Mouse (Mus musculus): ENCODE measurements around the gene E430018J23Rik. TPM values are rescaled to one million over a fixed set of nuclear protein-coding genes. Genes with fewer than 3 reads are reported as not detected.
A peak's percentile ranks its signal among the peaks of the same experiment; 100 is the strongest.
"Not testable (repeated sequence)": the region's sequence is repeated elsewhere in the genome, so short reads cannot be mapped to it uniquely, and the experiment has no call there.

Gene E430018J23Rik
- polyA plus RNA-seq, 1 experiment from 2014 or later: 6.4 TPM

DNA sequence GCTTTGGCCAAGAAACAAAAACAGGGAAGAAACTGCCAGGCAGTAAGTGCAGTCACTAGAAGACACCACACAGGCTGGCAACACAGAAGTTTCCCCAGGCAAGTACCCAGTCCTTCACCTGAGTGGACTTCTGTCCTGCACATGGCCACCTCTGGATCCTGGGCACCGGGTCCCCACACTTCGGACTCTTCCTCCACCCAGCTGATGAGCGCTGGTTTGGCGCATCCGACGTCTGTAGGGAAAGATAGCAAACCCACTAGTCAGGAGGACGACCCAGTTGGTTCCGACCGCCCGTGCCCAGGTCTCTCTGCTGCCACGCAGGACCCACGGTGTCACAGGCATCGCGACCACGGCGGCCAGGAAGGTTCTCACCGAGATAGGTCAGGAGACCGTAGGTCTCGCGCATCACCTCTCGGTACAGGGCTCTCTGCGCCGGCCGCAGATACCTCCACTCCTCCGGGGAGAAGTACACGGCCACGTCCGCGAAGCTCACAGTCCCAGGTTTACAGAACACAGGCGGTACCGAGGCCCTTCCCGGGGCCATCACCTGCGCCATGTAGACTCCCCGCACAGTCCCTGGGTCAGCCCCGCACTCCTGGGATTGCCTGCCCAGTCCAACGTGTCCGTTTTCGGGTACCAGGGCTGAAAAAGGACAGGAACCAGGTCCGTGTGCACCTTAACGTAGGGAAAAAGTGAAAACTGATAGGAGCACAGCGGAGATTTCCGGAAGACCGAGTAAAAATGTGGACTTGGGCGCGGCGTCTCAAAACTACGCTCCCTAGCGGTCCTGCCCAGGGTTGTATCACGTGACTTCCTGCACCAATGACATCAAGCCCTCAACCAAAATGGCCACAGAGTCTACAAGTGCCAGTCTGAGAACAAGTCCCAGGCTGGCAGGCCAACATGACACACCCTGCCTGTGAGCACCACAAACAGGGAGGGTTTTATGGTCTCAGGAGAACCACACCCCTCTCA lies 17.9 kb downstream of the E430018J23Rik start, which contains the start of gene Zfp747:
TSS of gene Zfp747 (minus strand) at position 780 of the 975 bp plus-strand sequence.
- Histone ChIP-seq H3K36me3 (peaks cover 15% of the 10 kb centered on the region), H3K4me3 (replicated peaks) (peak within 1 kb of the TSS; percentile 69), H3K27ac (0 out of 2 replicates have a peak within 1 kb of the TSS, but pooled peaks have one; percentile 64), H3K9ac (replicated peaks) (peak within 1 kb of the TSS; percentile 77), H3K4me2 (peak within 1 kb of the TSS; percentile 74)
- ATAC-seq (ENCODE audit: insufficient number of reproducible peaks, insufficient read depth, low FRiP score, low TSS enrichment, low read depth): peak; percentile 91
- not testable (repeated sequence) for H3K27me3 ChIP-seq; H3K9me3 ChIP-seq; H3K4me1 ChIP-seq (replicated peaks)
- 2% methylated on average over 49 of the region's 49 CpGs for WGBS

DNA sequence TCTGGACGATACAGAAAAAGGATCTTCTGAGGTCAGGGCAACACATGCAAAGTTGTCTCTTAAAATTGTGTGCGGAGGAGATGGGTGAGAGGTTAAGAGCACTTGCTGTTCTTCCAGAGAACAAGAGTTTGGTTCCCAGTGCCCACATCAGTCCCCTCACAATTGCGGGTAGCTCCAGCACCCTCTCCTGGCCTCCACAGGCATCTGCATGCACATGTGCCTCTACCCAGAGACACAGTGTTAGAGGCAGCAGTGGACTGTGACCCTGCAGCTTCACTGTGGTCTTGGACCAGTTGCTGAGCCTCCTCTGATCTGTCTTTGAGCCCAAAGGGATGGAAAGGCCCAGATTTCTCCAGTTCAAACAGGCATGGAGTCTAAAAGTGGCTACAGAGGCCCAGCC lies 21.6 kb downstream of the E430018J23Rik start:
- not testable (repeated sequence) for H3K4me2 ChIP-seq; H3K27ac ChIP-seq; H3K4me1 ChIP-seq (replicated peaks); H3K4me3 ChIP-seq (replicated peaks); H3K27me3 ChIP-seq; H3K9ac ChIP-seq (replicated peaks); ATAC-seq (ENCODE audit: insufficient number of reproducible peaks, insufficient read depth, low FRiP score, low TSS enrichment, low read depth); H3K9me3 ChIP-seq
- 79% methylated on average over 3 of the region's 3 CpGs for WGBS
- H3K36me3 ChIP-seq: peaks cover 15% of the 10 kb centered on the region

DNA sequence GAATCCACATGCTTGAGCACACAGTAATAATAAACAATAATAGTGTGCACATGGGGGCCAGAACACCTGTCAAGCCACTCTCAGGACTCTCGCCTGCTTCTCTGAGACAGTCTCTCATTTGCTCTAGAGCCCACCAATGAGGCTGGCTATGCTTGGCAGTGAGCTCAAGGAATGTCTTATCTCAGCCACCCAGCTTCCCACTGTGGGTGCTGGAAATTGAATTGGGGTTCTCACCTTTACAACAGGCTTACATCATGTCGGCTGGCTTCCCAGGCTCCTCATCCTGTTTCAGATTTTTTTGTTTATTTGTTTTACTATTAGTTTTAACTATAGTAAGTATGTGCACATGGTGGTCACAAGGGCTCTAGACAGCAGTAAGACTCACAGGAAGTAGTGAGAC lies 22.2 kb downstream of the E430018J23Rik start:
- Histone ChIP-seq H3K4me2 (no peak overlapping the region), H3K27ac (no peak overlapping the region), H3K27me3 (no peaks in the 10 kb centered on the region), H3K9me3 (0 out of 2 replicates have a peak, but pooled peaks cover 5% of the 10 kb centered on the region), H3K4me3 (replicated peaks) (no peak overlapping the region), H3K36me3 (peaks cover 15% of the 10 kb centered on the region), H3K9ac (replicated peaks) (no peak overlapping the region), H3K4me1 (replicated peaks) (0 out of 2 replicates have a peak, but pooled peaks cover 3% of the 10 kb centered on the region)
- 80% methylated on average over 2 of the region's 2 CpGs for WGBS
- no peak for ATAC-seq (ENCODE audit: insufficient number of reproducible peaks, insufficient read depth, low FRiP score, low TSS enrichment, low read depth)

DNA sequence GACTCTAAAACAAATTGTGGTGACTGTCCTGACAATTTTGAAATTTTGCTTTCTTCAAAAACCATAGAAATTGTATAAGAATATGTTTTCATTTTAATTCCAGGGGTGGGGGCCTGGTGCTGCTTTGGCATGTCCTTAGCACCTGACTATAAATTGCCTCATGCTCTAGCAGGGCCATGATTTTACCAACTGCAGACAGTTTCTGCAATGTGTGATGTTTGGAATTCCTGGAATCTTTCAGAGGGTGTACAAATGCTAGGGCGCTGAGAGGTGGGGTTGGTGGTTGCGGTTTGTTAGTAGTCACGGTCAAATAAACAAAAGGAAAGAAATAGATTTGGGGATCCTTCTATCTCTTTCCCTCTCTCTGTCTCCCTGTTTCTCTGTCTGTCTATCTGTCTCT lies 27.2 kb downstream of the E430018J23Rik start:
- Histone ChIP-seq H3K4me3 (replicated peaks) (no peak overlapping the region), H3K27ac (no peak overlapping the region), H3K4me1 (replicated peaks) (peaks cover 7% of the 10 kb centered on the region), H3K9ac (replicated peaks) (no peak overlapping the region), H3K9me3 (0 out of 2 replicates have a peak, but pooled peaks cover 5% of the 10 kb centered on the region), H3K36me3 (no peaks in the 10 kb centered on the region; the same call in 1 of the 2 replicates), H3K27me3 (peaks cover 28% of the 10 kb centered on the region), H3K4me2 (no peak overlapping the region)
- WGBS: 83% methylated on average over 3 of the region's 3 CpGs
- no peak for ATAC-seq (ENCODE audit: insufficient number of reproducible peaks, insufficient read depth, low FRiP score, low TSS enrichment, low read depth)

DNA sequence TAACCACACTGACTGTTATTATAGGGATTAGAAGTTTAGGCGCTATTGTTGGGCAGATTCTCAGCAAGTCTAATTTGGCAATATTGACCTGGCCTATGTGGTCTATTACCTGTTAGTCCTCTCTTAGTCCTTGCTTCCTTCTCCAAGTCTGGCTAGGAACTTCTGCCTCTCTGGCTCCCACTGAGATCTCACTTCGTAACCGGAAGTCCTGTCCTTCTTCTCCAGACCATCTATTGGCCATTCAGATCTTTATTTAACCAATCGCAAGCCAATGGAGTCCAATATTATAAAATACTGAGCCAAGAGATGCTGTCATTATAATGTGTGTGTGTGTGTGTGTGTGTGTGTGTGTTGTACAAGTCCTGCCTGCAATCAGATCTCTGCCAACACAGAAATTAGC lies 29.3 kb downstream of the E430018J23Rik start:
- Histone ChIP-seq H3K36me3 (no peaks in the 10 kb centered on the region), H3K4me3 (replicated peaks) (peak overlapping the region; percentile 42; the same call in 1 of the 2 replicates), H3K4me2 (peak overlapping the region; percentile 75), H3K4me1 (replicated peaks) (peaks cover 7% of the 10 kb centered on the region), H3K9ac (replicated peaks) (peak overlapping the region; percentile 63; the same call in 1 of the 2 replicates), H3K27me3 (peaks cover 43% of the 10 kb centered on the region), H3K9me3 (0 out of 2 replicates have a peak, but pooled peaks cover 5% of the 10 kb centered on the region), H3K27ac (no peak overlapping the region)
- WGBS: 59% methylated on average over 4 of the region's 4 CpGs
- no peak for ATAC-seq (ENCODE audit: insufficient number of reproducible peaks, insufficient read depth, low FRiP score, low TSS enrichment, low read depth)

GRCm38 (mm10) chr7:127363475-127363921 lies 29.9 kb downstream of the E430018J23Rik start:
- under 1% methylated on average over 24 of the region's 24 CpGs for WGBS
- peak overlapping the region; percentile 75 for H3K4me2 ChIP-seq

GRCm38 (mm10) chr7:127362418-127362817 lies 31.0 kb downstream of the E430018J23Rik start:
- H3K9ac ChIP-seq (replicated peaks); H3K36me3 ChIP-seq; H3K27ac ChIP-seq; ATAC-seq (ENCODE audit: insufficient number of reproducible peaks, insufficient read depth, low FRiP score, low TSS enrichment, low read depth); H3K4me3 ChIP-seq (replicated peaks); H3K4me1 ChIP-seq (replicated peaks); H3K9me3 ChIP-seq: not testable (repeated sequence)
- peaks cover 43% of the 10 kb centered on the region for H3K27me3 ChIP-seq
- peak overlapping the region; percentile 36 for H3K4me2 ChIP-seq
- 22% methylated on average over 13 of the region's 13 CpGs for WGBS

More at GRCm38 (mm10) chr7:127363475-127363921, 29.9 kb downstream of the E430018J23Rik start:
- Histone ChIP-seq H3K4me3 (replicated peaks) (peak overlapping the region; percentile 42), H3K9me3 (0 out of 2 replicates have a peak, but pooled peaks cover 5% of the 10 kb centered on the region), H3K27me3 (peaks cover 43% of the 10 kb centered on the region), H3K9ac (replicated peaks) (peak overlapping the region; percentile 63), H3K4me1 (replicated peaks) (peaks cover 7% of the 10 kb centered on the region), H3K27ac (no peak overlapping the region), H3K36me3 (no peaks in the 10 kb centered on the region)
- ATAC-seq (ENCODE audit: insufficient number of reproducible peaks, insufficient read depth, low FRiP score, low TSS enrichment, low read depth): no peak

GRCm38 (mm10) chr7:127361449-127361848 lies 32.0 kb downstream of the E430018J23Rik start:
- ATAC-seq (ENCODE audit: insufficient number of reproducible peaks, insufficient read depth, low FRiP score, low TSS enrichment, low read depth): no peak
- Histone ChIP-seq H3K4me2 (no peak overlapping the region), H3K9me3 (no peaks in the 10 kb centered on the region), H3K4me1 (replicated peaks) (peaks cover 7% of the 10 kb centered on the region), H3K9ac (replicated peaks) (no peak overlapping the region), H3K36me3 (no peaks in the 10 kb centered on the region), H3K4me3 (replicated peaks) (no peak overlapping the region), H3K27me3 (peaks cover 43% of the 10 kb centered on the region), H3K27ac (no peak overlapping the region)
- WGBS: 40% methylated on average over 13 of the region's 13 CpGs

DNA sequence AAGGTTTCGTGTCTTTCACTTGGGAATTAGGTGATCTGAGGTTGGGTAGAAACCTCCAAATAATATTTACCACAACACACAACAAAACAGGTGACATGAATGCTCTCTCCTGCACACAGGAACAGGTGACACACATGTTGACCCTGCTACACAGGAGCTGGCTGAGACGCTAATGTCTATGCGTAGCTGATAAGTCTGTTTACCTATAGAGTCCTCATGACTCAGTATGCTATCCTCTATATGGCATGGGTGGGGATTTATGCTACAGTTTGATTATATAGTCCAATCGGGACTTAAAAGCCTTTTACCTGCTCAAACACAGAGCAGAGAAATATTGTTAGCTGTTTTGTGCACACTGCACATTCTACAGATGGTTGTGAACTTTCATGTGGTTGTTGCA lies 33.2 kb downstream of the E430018J23Rik start:
- WGBS: 76% methylated on average over 4 of the region's 4 CpGs
- H3K9ac ChIP-seq (replicated peaks): no peak overlapping the region
- H3K27ac ChIP-seq: no peak overlapping the region
- H3K4me1 ChIP-seq (replicated peaks): peaks cover 7% of the 10 kb centered on the region
- no peak for ATAC-seq (ENCODE audit: insufficient number of reproducible peaks, insufficient read depth, low FRiP score, low TSS enrichment, low read depth)
- no peaks in the 10 kb centered on the region for H3K9me3 ChIP-seq
- peaks cover 38% of the 10 kb centered on the region for H3K27me3 ChIP-seq
- no peak overlapping the region for H3K4me3 ChIP-seq (replicated peaks)
- H3K36me3 ChIP-seq: no peaks in the 10 kb centered on the region
- no peak overlapping the region for H3K4me2 ChIP-seq

- H3K9ac ChIP-seq (replicated peaks): no peak overlapping the region
- 64% methylated on average over 4 of the region's 4 CpGs for WGBS
- no peaks in the 10 kb centered on the region for H3K36me3 ChIP-seq
- H3K9me3 ChIP-seq: no peaks in the 10 kb centered on the region
- no peak overlapping the region for H3K4me2 ChIP-seq
- no peak for ATAC-seq (ENCODE audit: insufficient number of reproducible peaks, insufficient read depth, low FRiP score, low TSS enrichment, low read depth)
- H3K4me1 ChIP-seq (replicated peaks): peaks cover 2% of the 10 kb centered on the region
- no peak overlapping the region for H3K4me3 ChIP-seq (replicated peaks)
- H3K27me3 ChIP-seq: peaks cover 23% of the 10 kb centered on the region
- H3K27ac ChIP-seq: no peak overlapping the region
Observed at GRCm38 (mm10) chr7:127358472-127358871, 35.0 kb downstream of the E430018J23Rik start.

- Histone ChIP-seq H3K9ac (replicated peaks) (no peak overlapping the region), H3K4me3 (replicated peaks) (no peak overlapping the region), H3K36me3 (no peaks in the 10 kb centered on the region), H3K4me1 (replicated peaks) (no peaks in the 10 kb centered on the region), H3K4me2 (no peak overlapping the region), H3K27ac (no peak overlapping the region), H3K27me3 (peaks cover 20% of the 10 kb centered on the region), H3K9me3 (no peaks in the 10 kb centered on the region)
- ATAC-seq (ENCODE audit: insufficient number of reproducible peaks, insufficient read depth, low FRiP score, low TSS enrichment, low read depth): no peak
- 69% methylated on average over 2 of the region's 2 CpGs for WGBS
Observed at GRCm38 (mm10) chr7:127357871-127358270, 35.6 kb downstream of the E430018J23Rik start.
